Mouse (Mus musculus) layer of hippocampus, adult 9-11 months (tissue): ENCODE measurements around the gene Faf1.
A peak's percentile ranks its signal among the peaks of the same experiment; 100 is the strongest.

ENCODE experiments used
- DNase-seq: peaks from one replicate; pipeline ENCODE4 v3.0.0; 2022

Gene Faf1

GRCm38 (mm10) chr4:109676218-109677215 lies at the start of gene Faf1:
TSS of gene Faf1 (plus strand) at chr4:109676588.
- peak; percentile 98 for DNase-seq

DNA sequence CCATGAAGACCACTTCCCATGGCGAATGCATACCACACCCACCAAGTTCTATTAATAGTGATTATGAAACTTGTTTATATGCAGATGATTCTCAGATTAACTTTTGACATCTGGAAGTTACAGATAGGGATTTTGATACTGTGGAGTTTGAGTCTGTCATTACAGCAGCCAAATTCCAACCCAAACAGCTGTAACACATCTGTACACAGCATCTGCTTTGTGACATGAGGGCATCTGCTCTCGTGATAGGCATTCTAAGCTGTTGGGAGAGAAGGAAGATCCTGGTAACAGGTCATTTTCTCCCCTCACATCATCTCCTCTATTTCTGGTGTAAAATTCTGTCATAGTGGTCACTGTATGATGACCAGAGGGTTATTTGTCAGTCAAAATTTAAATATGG lies 46.2 kb upstream of the Faf1 start:
- no peak for DNase-seq

- no peak for DNase-seq
Observed at GRCm38 (mm10) chr4:109631029-109631428, 45.4 kb upstream of the Faf1 start.

- DNase-seq = no peak
Observed at GRCm38 (mm10) chr4:109634971-109635370, 41.4 kb upstream of the Faf1 start.

DNA sequence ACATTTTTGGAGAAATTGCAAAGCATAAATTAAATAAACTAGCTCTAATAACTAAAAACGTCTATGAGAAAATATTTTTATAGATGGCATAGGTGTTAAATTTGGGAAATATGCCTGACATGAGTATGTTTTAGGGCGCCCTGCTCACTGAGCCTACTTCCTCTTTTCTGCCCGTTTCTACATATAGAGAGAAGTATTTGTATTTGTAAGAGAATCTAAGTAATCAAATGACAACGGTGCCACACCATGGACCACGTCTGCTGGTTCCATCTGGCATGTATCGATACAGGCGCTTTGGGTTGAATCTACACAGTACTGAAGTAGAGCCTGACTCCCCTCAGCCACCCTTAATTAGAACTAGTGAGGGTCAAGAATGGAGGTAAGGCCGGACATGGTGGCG lies 37.0 kb upstream of the Faf1 start:
- DNase-seq = no peak

DNA sequence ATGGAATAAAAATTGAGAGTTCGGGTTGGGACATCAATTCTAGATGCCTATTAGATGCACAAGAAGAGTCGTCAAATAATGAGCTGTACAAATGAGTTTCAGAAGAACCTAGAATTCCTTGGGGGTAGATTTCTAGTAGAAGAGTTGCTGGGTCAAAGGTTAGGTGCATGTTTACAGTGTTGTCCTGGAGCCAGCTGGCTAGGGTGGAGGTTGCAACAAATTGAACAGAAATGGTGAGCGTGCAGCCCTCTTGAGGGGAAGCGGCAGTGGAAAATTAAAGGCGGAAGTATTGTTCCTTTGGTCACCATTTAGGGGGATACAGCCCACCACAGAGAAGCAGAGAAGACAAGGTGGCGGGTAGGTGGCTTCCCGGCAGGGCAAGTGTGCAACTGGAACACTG lies 36.2 kb upstream of the Faf1 start:
- DNase-seq = no peak

DNA sequence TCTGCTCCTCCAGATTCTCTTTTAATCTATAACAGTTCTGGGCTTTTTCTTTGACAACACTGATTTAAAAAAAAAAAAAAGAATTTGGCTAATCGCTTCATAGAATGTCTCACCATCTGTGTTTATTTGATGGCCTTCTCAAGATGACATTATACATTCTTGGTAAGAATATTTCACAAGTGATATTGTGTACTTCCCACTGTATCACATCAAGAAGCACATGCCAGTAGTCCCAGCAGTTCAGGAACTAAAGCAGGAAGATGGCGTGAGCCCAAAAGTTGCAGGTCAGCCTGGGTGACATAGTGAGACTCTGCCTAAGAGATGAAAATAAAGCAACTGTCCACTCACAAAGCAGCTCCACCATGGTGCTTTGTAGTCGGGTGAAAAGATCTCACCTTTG lies 34.9 kb upstream of the Faf1 start:
- DNase-seq = no peak

- DNase-seq = no peak
Observed at GRCm38 (mm10) chr4:109647281-109647680, 29.1 kb upstream of the Faf1 start.

- no peak for DNase-seq
Observed at GRCm38 (mm10) chr4:109649331-109649730, 27.1 kb upstream of the Faf1 start.

- DNase-seq = no peak
Observed at GRCm38 (mm10) chr4:109653251-109653650, 23.1 kb upstream of the Faf1 start.

GRCm38 (mm10) chr4:109654701-109655100 lies 21.7 kb upstream of the Faf1 start:
- no peak for DNase-seq

DNA sequence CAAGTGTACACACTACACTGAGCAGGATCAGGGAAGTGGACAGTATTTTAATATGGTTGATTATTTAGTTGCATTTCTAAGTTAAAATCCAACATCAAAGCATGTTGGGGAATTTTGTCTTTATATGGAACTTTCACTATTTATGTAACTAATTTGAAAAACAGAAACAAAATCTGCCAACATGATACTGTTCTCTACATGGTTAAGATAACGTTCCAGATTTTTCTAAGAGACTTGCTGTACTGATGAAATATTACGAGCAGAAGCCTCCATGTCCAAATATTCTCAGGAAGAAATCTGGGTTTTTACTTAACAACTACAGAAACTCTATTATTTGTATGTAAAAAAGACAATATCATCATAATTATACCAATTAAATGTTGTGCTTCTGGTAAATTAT lies 20.6 kb upstream of the Faf1 start:
- no peak for DNase-seq

DNA sequence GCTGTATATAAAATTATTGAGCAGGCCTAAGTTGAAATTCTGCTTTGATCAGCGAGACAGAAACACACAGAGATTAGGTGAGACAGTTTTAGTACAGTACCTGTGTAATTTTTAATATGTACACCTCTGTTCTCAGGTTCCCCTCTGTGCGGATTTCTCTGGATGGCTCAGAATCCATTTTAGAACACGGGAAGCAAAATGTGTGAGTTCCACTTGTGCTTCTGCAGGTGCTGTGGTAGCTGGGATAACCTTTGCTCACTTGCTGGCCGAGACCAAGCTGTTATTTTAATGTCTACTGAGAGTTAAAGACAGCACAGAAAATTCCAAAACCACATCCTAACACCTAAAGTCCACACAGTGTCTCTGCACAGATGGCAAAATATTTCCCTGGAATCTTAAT lies 20.1 kb upstream of the Faf1 start:
- no peak for DNase-seq

- no peak for DNase-seq
Observed at GRCm38 (mm10) chr4:109657021-109657850, 19.2 kb upstream of the Faf1 start.

- no peak for DNase-seq
Observed at GRCm38 (mm10) chr4:109657851-109658500, 18.4 kb upstream of the Faf1 start.

GRCm38 (mm10) chr4:109658826-109659225 lies 17.6 kb upstream of the Faf1 start:
- no peak for DNase-seq

GRCm38 (mm10) chr4:109659571-109659970 lies 16.8 kb upstream of the Faf1 start:
- no peak for DNase-seq

DNA sequence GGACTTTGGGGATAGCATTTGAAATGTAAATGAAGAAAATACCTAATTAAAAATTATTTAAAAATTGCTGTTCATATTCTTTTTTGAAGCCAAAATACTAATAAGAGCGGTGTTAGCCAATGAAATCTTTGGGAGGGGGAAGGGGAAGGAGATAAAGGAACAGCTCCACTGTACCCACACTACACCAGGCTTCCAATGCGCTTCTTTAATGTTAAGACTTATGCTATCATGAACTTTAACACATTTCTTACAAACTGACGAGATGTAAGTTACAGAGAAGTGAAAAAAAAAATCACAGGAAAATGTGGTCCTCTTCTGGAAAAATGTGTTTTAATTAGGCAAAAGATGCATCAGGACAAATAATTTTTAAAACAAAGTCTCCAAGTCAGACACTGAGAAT lies 15.8 kb upstream of the Faf1 start:
- no peak for DNase-seq

GRCm38 (mm10) chr4:109661183-109661582 lies 15.2 kb upstream of the Faf1 start:
- DNase-seq = no peak

DNA sequence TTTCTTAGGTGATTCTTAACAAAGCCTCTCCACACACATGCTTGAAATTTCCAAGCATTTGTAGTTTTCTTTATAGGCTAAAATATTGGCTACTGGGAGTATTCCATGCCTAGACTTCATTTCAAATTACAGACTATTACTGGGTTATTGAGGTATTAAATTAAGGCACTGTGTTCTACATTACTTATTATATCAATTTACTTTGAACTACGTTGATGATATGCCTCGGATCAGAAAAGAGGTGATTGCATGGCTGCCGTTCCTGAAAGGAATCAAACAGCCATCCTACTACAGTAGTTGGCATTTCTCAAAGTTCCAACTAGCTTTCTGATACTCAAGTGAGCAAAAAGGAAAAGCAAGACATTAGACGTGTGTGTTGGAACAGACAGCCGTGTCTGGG lies 14.1 kb upstream of the Faf1 start:
- DNase-seq = no peak

- no peak for DNase-seq
Observed at GRCm38 (mm10) chr4:109664091-109664490, 12.3 kb upstream of the Faf1 start.

- peak; percentile 26 for DNase-seq
Observed at GRCm38 (mm10) chr4:109665101-109665981, 11.0 kb upstream of the Faf1 start.
